Mouse (Mus musculus) MEL (cell line): ENCODE results near the gene Jam2. TPM values are rescaled to one million over a fixed set of nuclear protein-coding genes. Genes with fewer than 3 reads are reported as not detected.

ENCODE experiments used
- DNase-seq: peaks from one replicate; pipeline ENCODE4 v3.0.0; 2011; ENCODE audit warnings: low read depth, low spot score
- H3K27ac ChIP-seq: 2 replicates; pipeline ENCODE4 v1.5.1; 2012; ENCODE audit warnings: low read depth, mild to moderate bottlenecking, control low read depth, low read length, moderate library complexity; ENCODE audit not compliant: control insufficient read depth
- H3K27me3 ChIP-seq, 2 experiments: fragments of 150-350 bp in 1 of 2; sonication (generic) in 1 of 2; 2 replicates each; pipeline ENCODE4 v1.6.1; 2012; ENCODE audit warnings: low read length in 2 of 2, mild to moderate bottlenecking in 2 of 2, improper control_type of control experiment in 1 of 2, moderate library complexity in 1 of 2; ENCODE audit not compliant: insufficient read depth in 2 of 2, control insufficient read depth in 1 of 2
- H3K36me3 ChIP-seq, 2 experiments: 2 replicates each; pipeline ENCODE4 v1.6.1; 2012 to 2014; ENCODE audit warnings: low read length in 2 of 2, improper control_type of control experiment in 1 of 2, inconsistent platforms in 1 of 2, mild to moderate bottlenecking in 1 of 2; ENCODE audit not compliant: insufficient read depth in 2 of 2, control insufficient read depth in 1 of 2
- H3K4me1 ChIP-seq, 2 experiments: fragments of 150-350 bp in 1 of 2; sonication (generic) in 1 of 2; 2 replicates each; pipeline ENCODE4 v1.6.1; 2012; ENCODE audit warnings: low read length in 2 of 2, improper control_type of control experiment in 1 of 2, mild to moderate bottlenecking in 1 of 2; ENCODE audit not compliant: insufficient read depth in 2 of 2, control insufficient read depth in 1 of 2
- H3K4me3 ChIP-seq, 2 experiments: fragments of 150-350 bp in 1 of 2; sonication (generic) in 1 of 2; 2 replicates each; pipeline ENCODE4 v1.5.1; 2012; ENCODE audit warnings: low read depth in 2 of 2, low read length in 2 of 2, mild to moderate bottlenecking in 2 of 2, moderate library complexity in 2 of 2, control low read depth in 1 of 2, improper control_type of control experiment in 1 of 2; ENCODE audit not compliant: control insufficient read depth in 1 of 2, insufficient read depth in 1 of 2
- H3K79me2 ChIP-seq: 2 replicates; pipeline ENCODE4 v1.6.1; 2012; ENCODE audit warnings: mild to moderate bottlenecking, low read length, moderate library complexity; ENCODE audit not compliant: control insufficient read depth, poor library complexity, insufficient read depth
- H3K9ac ChIP-seq: 2 replicates; pipeline ENCODE4 v1.6.1; 2012; ENCODE audit warnings: low read depth, mild to moderate bottlenecking, control low read depth, low read length, moderate library complexity; ENCODE audit not compliant: control insufficient read depth, poor library complexity, severe bottlenecking
- H3K9me3 ChIP-seq: fragments of 150-350 bp; sonication (generic); replicated peaks from 2 replicates; pipeline ENCODE4 v1.6.1; 2012; ENCODE audit warnings: mild to moderate bottlenecking, low read length, improper control_type of control experiment, moderate library complexity; ENCODE audit not compliant: insufficient read depth
- BHLHE40 ChIP-seq: IDR thresholded peaks from 2 replicates; pipeline ENCODE4 v1.6.1; 2012; ENCODE audit warnings: low read depth, mild to moderate bottlenecking, inconsistent platforms, low read length, improper control_type of control experiment, borderline replicate concordance
- CTCF ChIP-seq, 3 experiments: IDR thresholded peaks in 2 of 3; conservative IDR thresholded peaks in 1 of 3; 2 replicates each; pipeline ENCODE4 v1.5.1; 2011 to 2012; ENCODE audit warnings: low read length in 3 of 3, low read depth in 2 of 3, mild to moderate bottlenecking in 2 of 3, improper control_type of control experiment in 1 of 3, inconsistent platforms in 1 of 3, mixed read lengths in 1 of 3, moderate library complexity in 1 of 3; ENCODE audit not compliant: control insufficient read depth in 1 of 3, insufficient read depth in 1 of 3, poor library complexity in 1 of 3, severe bottlenecking in 1 of 3
- ETS1 ChIP-seq: IDR thresholded peaks from 2 replicates; pipeline ENCODE4 v1.6.1; 2012; ENCODE audit warnings: low read depth, mild to moderate bottlenecking, inconsistent platforms, low read length, improper control_type of control experiment, moderate library complexity
- GATA1 ChIP-seq: IDR thresholded peaks from 2 replicates; pipeline ENCODE4 v1.6.1; 2011; ENCODE audit warnings: low read depth, low read length, improper control_type of control experiment
- HCFC1 ChIP-seq: IDR thresholded peaks from 2 replicates; pipeline ENCODE4 v1.6.1; 2012; ENCODE audit warnings: low read depth, mild to moderate bottlenecking, inconsistent platforms, low read length, improper control_type of control experiment, moderate library complexity
- MAX ChIP-seq: IDR thresholded peaks from 2 replicates; pipeline ENCODE4 v1.6.1; 2011; ENCODE audit warnings: low read length, improper control_type of control experiment
- MAZ ChIP-seq: IDR thresholded peaks from 2 replicates; pipeline ENCODE4 v1.6.1; 2012; ENCODE audit warnings: low read depth, mild to moderate bottlenecking, inconsistent platforms, low read length, improper control_type of control experiment
- MXI1 ChIP-seq: IDR thresholded peaks from 2 replicates; pipeline ENCODE4 v1.6.1; 2011; ENCODE audit warnings: mild to moderate bottlenecking, low read depth, low read length, improper control_type of control experiment
- MYC ChIP-seq: IDR thresholded peaks from 2 replicates; pipeline ENCODE4 v1.6.1; 2011; ENCODE audit warnings: low read depth, mild to moderate bottlenecking, low read length, improper control_type of control experiment, moderate library complexity
- NELFE ChIP-seq: IDR thresholded peaks from 2 replicates; pipeline ENCODE4 v1.6.1; 2011; ENCODE audit warnings: low read depth, low read length, improper control_type of control experiment
- NRF1 ChIP-seq: IDR thresholded peaks from 2 replicates; pipeline ENCODE4 v1.6.1; 2014; ENCODE audit warnings: low read depth, mild to moderate bottlenecking, inconsistent platforms, low read length, improper control_type of control experiment, moderate library complexity; ENCODE audit not compliant: poor library complexity, insufficient read depth, severe bottlenecking
- POLR2A ChIP-seq, 2 experiments: IDR thresholded peaks; 2 replicates each; pipeline ENCODE4 v1.6.1; 2011 to 2012; ENCODE audit warnings: low read length in 2 of 2, mild to moderate bottlenecking in 2 of 2, control low read depth in 1 of 2, improper control_type of control experiment in 1 of 2, low read depth in 1 of 2, moderate library complexity in 1 of 2; ENCODE audit not compliant: control insufficient read depth in 1 of 2, insufficient read depth in 1 of 2, poor library complexity in 1 of 2
- POLR2AphosphoS2 ChIP-seq: IDR thresholded peaks from 2 replicates; pipeline ENCODE4 v1.6.1; 2011; ENCODE audit warnings: low read length, improper control_type of control experiment
- POLR2AphosphoS5 ChIP-seq: IDR thresholded peaks from 2 replicates; pipeline ENCODE4 v1.6.1; 2012; ENCODE audit warnings: low read depth, borderline replicate concordance, mild to moderate bottlenecking, inconsistent platforms, low read length, moderate library complexity, mixed read lengths
- RCOR1 ChIP-seq: IDR thresholded peaks from 2 replicates; pipeline ENCODE4 v1.6.1; 2012; ENCODE audit warnings: low read depth, mild to moderate bottlenecking, inconsistent platforms, low read length, improper control_type of control experiment
- SIN3A ChIP-seq: IDR thresholded peaks from 2 replicates; pipeline ENCODE4 v1.6.1; 2012; ENCODE audit warnings: low read length, improper control_type of control experiment, inconsistent platforms
- SMC3 ChIP-seq: IDR thresholded peaks from 2 replicates; pipeline ENCODE4 v1.6.1; 2011; ENCODE audit warnings: low read depth, low read length, improper control_type of control experiment
- TAL1 ChIP-seq: IDR thresholded peaks from 2 replicates; pipeline ENCODE4 v1.6.1; 2012; ENCODE audit warnings: mild to moderate bottlenecking, inconsistent platforms, low read length, moderate library complexity, mixed read lengths
- TCF12 ChIP-seq: IDR thresholded peaks from 2 replicates; pipeline ENCODE4 v1.6.1; 2014; ENCODE audit warnings: low read depth, mild to moderate bottlenecking, inconsistent platforms, low read length, improper control_type of control experiment, moderate library complexity
- UBTF ChIP-seq: IDR thresholded peaks from 2 replicates; pipeline ENCODE4 v1.6.1; 2012; ENCODE audit warnings: low read depth, mild to moderate bottlenecking, inconsistent platforms, low read length, improper control_type of control experiment, moderate library complexity, borderline replicate concordance; ENCODE audit not compliant: insufficient read depth
- ZC3H11A ChIP-seq: IDR thresholded peaks from 2 replicates; pipeline ENCODE4 v1.6.1; 2012; ENCODE audit warnings: low read depth, mild to moderate bottlenecking, inconsistent platforms, low read length, improper control_type of control experiment
- ZMIZ1 ChIP-seq: IDR thresholded peaks from 2 replicates; pipeline ENCODE4 v1.6.1; 2012; ENCODE audit warnings: low read depth, mild to moderate bottlenecking, inconsistent platforms, low read length, improper control_type of control experiment, moderate library complexity
- ZNF384 ChIP-seq: IDR thresholded peaks from 2 replicates; pipeline ENCODE4 v1.6.1; 2012; ENCODE audit warnings: low read depth, mild to moderate bottlenecking, inconsistent platforms, low read length, improper control_type of control experiment
- polyA plus RNA-seq, 2 experiments: library from polyadenylated mRNA; stranded (reverse) in 1 of 2; unstranded in 1 of 2; fragments of >175 nt in 1 of 2; fragments of >200 nt in 1 of 2; gene quantifications; 2 replicates each; pipeline versions ENCODE4 v1.2.1 to v1.2.4; 2012; ENCODE audit warnings: low replicate concordance in 2 of 2, low read depth in 1 of 2; ENCODE audit not compliant: insufficient read length in 2 of 2, insufficient read depth in 1 of 2, missing spikeins in 1 of 2
- total RNA-seq: library from RNA; depleted of rRNA; stranded (reverse); fragments of 300-350 nt; gene quantifications from 2 replicates; pipeline ENCODE4 v1.2.3, GENCODE M21; 2012

Jam2 gene
- total and polyA plus RNA-seq, 3 experiments, result 0.01 to 0.04 TPM; not detected in 1

- TF ChIP-seq GATA1 (no peak), MYC (peak; percentile 85), UBTF (no peak)
Measured at GRCm38 (mm10) chr16:84834745-84835440, 61.0 kb downstream of the Jam2 start, which contains the start of gene Gabpa (continued).

- peak; percentile 76 for DNase-seq
- Histone ChIP-seq H3K36me3 (peaks cover 16 to 18% of the 10 kb centered on the region in 2 experiments), H3K4me1 (peaks cover 0 to 3% of the 10 kb centered on the region in 2 experiments; a peak in 2 of 4 replicates), H3K9ac (peak within 1 kb of the TSS; percentile 96), H3K79me2 (peaks cover 49% of the 10 kb centered on the region), H3K4me3 (peak within 1 kb of the TSS; percentile 81 to 97), H3K27me3 (no peaks in the 10 kb centered on the region), H3K27ac (peak within 1 kb of the TSS; percentile 81), H3K9me3 (no peaks in the 10 kb centered on the region)
- no peak for TF ChIP-seq ETS1
- 0 out of 2 replicates have a peak, but pooled peaks have one; percentile 20 for TF ChIP-seq TCF12
- TF ChIP-seq POLR2AphosphoS2, result no peak
- 0 out of 4 replicates have a peak, but pooled peaks of 1 of the 2 experiments have one; percentile 35 for TF ChIP-seq POLR2A (IDR thresholded peaks at IDR 0.05; ENCODE audit: control insufficient read depth in 1 of 2, insufficient read depth in 1 of 2, low read depth in 1 of 2, low read length in 2 of 2, poor library complexity in 1 of 2)
- TF ChIP-seq CTCF (IDR thresholded peaks at IDR 0.05 in 2 of 3, conservative IDR thresholded peaks at IDR 0.05 in 1 of 3; ENCODE audit: control insufficient read depth in 1 of 3, insufficient read depth in 1 of 3, low read depth in 2 of 3, low read length in 3 of 3, poor library complexity in 1 of 3, severe bottlenecking in 1 of 3), result no peak
- peak; percentile 70; the same call in 1 of the 2 replicates for TF ChIP-seq HCFC1
- TF ChIP-seq SIN3A, result peak; percentile 1; the same call in 1 of the 2 replicates
- no peak for TF ChIP-seq TAL1
- 0 out of 2 replicates have a peak, but pooled peaks have one; percentile 5 for TF ChIP-seq NELFE
- no peak for TF ChIP-seq MAZ
- no peak for TF ChIP-seq ZNF384
Measured at GRCm38 (mm10) chr16:84835441-84835822, 61.5 kb downstream of the Jam2 start, which contains the start of gene Atp5j. Gene Atp5j (minus strand): TSS chr16:84835625.

DNA sequence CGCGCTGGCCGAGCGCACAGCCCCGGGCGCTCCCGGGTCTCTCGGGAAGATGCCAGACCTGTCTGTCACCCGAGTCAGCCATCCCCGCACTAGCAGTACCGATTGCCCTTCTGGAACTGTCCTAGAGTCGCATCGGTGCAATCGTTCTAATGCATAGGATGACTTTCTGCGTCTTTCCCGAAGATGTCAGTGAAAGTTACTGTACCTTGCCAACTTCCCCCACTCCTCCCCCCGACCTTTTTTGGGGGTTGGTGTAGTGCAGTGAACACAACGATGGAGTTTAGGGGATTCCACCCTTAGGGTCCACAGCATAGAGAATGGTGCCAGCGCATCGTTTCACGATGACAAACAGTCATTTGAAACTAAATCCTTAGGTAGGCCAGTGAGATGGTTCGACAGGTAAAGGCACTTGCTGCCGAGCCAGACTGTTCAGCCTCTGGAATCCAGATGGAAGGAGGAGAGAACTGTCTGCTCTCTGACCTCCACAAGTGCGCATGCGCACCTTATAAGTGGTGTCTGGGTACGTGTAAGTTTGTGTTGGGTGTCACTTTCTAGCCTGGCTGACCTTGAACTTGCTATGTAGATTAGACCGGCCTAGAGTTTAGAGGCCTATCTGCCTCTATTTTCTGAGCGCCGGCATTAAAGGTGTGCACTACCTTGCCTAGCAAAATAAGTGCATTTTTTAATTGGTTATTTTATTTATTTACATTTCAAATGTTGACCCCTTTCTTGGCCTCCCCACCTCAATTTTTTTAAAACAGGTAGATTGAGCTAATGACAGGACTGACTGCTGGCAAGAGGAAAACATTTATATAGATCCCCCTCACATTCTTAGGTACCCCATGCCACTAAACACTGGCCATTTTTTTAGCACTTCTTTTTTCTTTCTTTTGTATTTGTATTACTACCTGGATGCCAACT, 62.2 kb downstream of the Jam2 start:
- Histone ChIP-seq H3K9ac (peak overlapping the region; percentile 96), H3K4me1 (peaks cover 0 to 3% of the 10 kb centered on the region in 2 experiments; a peak in 2 of 4 replicates), H3K9me3 (no peaks in the 10 kb centered on the region), H3K36me3 (peaks cover 14 to 16% of the 10 kb centered on the region in 2 experiments), H3K79me2 (peaks cover 49% of the 10 kb centered on the region), H3K4me3 (peak overlapping the region; percentile 81 to 97), H3K27ac (peak overlapping the region; percentile 81), H3K27me3 (no peaks in the 10 kb centered on the region)
- DNase-seq, result peak; percentile 91
- TF ChIP-seq SIN3A (peak; percentile 78), POLR2AphosphoS5 (no peak), RCOR1 (no peak), CTCF (IDR thresholded peaks at IDR 0.05 in 2 of 3, conservative IDR thresholded peaks at IDR 0.05 in 1 of 3; ENCODE audit: control insufficient read depth in 1 of 3, insufficient read depth in 1 of 3, low read depth in 2 of 3, low read length in 3 of 3, poor library complexity in 1 of 3, severe bottlenecking in 1 of 3) (no peak), MYC (peak; percentile 33; the same call in 1 of the 2 replicates), MXI1 (0 out of 2 replicates have a peak, but pooled peaks have one; percentile 51), BHLHE40 (no peak), NRF1 (peak; percentile 86), ZMIZ1 (0 out of 2 replicates have a peak, but pooled peaks have one; percentile 66), ZC3H11A (no peak), NELFE (peak; percentile 83), POLR2A (IDR thresholded peaks at IDR 0.05; ENCODE audit: control insufficient read depth in 1 of 2, insufficient read depth in 1 of 2, low read depth in 1 of 2, low read length in 2 of 2, poor library complexity in 1 of 2) (peak; percentile 50 to 85; a peak in 3 of 4 replicates), MAX (peak; percentile 45; the same call in 1 of the 2 replicates), UBTF (no peak), SMC3 (no peak), POLR2AphosphoS2 (peak; percentile 76), ZNF384 (no peak)
